Mouse (Mus musculus) layer of hippocampus, adult 2 months (tissue): ENCODE data around the gene Rif1. TPM values are rescaled to one million over a fixed set of nuclear protein-coding genes. Genes with fewer than 3 reads are reported as not detected.
"Not testable (repeated sequence)": the region's sequence is repeated elsewhere in the genome, so short reads cannot be mapped to it uniquely, and the experiment has no call there.

Source experiments
- DNase-seq, 2 experiments: peaks; one replicate each; pipeline ENCODE4 v3.0.0; 2022; ENCODE audit warnings: low spot score in 2 of 2
- H3K27ac ChIP-seq: fragments of 200-600 bp; 2 replicates; pipeline ENCODE4 v1.8.1; 2022
- H3K4me3 ChIP-seq: fragments of 200-600 bp; 2 replicates; pipeline ENCODE4 v1.8.1; 2022; ENCODE audit warnings: mild to moderate bottlenecking
- CTCF ChIP-seq: fragments of 200-600 bp; conservative IDR thresholded peaks from 2 replicates; pipeline ENCODE4 v1.8.1; 2022; ENCODE audit warnings: antibody characterized with exemption, mild to moderate bottlenecking, moderate library complexity
- total RNA-seq, 2 experiments: library from RNA; stranded (reverse); gene quantifications; 2 replicates each; pipeline ENCODE4 v1.2.3; 2021

The Rif1 gene
- total RNA-seq, 2 experiments from 2014 or later = 21.8 to 24.5 TPM

DNA sequence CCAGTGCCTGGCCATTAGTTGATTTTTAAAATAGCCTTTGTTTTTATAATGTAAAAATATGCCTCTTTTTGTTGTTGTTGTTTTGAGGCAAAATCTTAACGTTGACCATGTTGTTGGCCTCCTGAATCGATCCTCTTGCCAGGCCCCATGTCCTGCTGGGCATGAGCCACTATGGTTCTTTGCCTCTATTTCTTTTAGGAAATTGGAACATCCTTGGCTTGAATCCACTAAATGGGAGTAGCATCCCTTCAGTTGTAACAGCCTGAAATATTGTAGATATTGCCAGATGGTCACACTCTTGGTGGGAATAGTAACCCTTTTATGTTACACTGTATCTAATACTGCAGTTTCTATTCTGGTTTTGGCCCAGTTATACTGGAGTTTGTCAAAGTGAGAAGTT is 11.9 kb downstream of the Rif1 start:
- no peak for TF ChIP-seq CTCF
- DNase-seq = no peak
- Histone ChIP-seq H3K4me3 (no peak overlapping the region), H3K27ac (no peak overlapping the region)

DNA sequence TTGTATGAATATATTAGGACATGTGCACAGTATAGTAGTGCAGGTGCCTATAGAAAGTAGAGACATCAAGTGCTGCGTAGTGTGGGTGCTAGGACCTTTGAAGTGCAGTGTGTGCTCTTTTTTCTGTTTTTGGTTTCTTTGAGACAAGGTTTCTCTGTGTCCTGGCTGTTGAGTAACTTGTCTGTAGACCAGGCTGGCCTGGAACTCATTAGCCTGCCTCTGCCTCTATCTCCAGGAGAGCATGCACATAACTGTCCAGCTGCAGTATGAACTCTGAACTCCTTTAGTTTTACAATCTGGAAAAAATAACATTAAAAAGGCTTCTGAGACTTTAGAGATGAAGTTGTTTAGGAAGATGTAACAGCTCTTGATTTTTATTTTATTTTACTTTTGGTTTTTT is 41.5 kb downstream of the Rif1 start:
- no peak for DNase-seq
- H3K4me3 ChIP-seq = no peak overlapping the region
- no peak overlapping the region for H3K27ac ChIP-seq
- TF ChIP-seq CTCF = no peak

DNA sequence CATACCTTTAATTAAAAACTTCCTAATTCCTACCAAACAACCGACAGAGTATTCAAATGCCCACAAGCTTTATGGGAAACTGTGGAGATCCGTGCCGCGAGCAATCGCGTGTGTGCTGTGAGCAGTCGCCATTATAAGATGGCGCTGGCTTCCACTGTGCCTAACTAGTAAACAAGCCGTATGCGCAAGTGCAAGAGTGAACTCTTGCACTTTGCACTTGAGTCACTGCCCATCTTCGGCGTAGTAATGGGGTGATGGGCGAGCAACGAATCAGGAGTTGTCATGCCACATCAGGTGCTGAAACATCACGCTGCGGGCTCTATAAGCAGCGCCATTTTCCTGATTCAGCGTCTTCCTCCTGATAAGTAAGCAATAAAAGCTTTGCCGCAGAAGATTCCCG is 58.7 kb downstream of the Rif1 start:
- not testable (repeated sequence) for H3K27ac ChIP-seq, DNase-seq, H3K4me3 ChIP-seq

DNA sequence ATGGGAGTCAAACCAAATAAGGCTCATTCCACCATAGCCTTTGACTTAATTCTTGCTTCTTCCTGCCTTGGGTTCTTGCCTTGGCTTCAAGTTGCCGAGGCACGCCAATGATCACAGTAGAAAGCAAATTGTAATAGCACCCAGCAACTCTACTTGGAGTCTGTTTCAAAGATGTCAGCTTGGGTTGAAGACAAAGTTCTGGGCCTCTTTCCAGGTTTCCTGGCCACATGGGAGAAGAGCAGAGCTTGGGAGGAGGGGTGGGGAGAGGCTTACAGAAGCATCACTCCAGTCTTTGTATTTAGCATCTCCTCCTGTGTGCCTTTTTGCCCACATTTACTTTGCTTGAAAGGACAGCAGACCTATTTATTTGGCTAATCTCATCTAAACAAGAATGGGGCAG is 60.7 kb downstream of the Rif1 start:
- DNase-seq = no peak
- no peak overlapping the region for H3K27ac ChIP-seq
- no peak overlapping the region for H3K4me3 ChIP-seq
- no peak for TF ChIP-seq CTCF

DNA sequence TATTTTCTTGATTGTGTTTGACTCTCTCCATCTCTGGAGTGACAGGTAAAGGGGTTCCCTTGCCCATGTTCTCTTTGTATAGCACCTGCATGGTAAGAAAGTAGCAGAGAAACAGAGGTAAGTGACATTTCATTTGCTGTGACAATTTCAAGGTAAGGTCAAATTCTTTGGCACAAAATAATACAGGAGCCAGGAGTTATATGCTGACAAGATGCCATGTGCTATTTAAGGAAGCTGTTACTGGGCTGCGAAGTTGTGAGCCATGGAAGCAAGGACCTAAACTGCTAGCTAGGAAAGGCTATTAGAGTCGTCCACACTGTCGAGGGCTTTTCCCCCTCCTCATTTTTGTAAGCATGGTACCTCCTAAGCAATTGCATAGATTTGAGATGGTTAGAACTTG is 80.4 kb downstream of the Rif1 start:
- no peak overlapping the region for H3K27ac ChIP-seq
- H3K4me3 ChIP-seq = no peak overlapping the region
- DNase-seq = no peak
- no peak for TF ChIP-seq CTCF

DNA sequence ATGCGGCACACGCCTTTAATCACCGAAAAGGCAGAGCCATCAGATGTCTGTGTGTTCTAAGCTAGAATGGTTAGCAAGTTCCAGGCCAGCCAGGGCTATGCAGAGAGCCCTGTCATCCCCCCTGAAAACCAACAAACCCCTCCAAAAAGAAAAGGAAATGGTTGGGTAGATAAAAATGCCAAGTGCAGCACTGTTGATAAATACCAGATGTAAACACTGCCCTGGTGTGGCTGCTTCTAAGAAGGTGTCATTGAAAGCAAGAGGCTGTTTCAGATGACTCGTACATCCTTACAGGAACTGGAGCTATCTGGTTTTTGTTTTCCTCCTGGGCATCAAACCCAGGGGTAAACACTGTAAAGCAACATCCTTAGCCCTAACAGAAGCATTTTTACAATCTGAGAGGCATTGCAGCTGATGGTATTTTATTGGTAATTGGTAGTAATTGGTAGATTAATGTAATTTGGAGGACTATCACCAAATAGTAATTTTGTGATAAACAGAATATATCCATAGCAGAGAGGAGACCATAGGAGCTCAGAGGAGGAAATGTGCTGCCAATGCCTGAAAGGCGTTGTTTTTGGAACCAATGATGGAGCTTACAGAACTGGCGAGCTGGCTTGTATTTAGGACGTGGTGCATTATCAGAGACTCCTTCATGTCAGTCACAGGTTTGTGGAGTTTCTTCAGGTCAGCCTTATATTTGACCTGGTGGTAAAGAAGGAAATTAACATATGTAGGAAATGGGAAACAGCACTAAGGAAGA is 96.8 kb downstream of the Rif1 start:
- no peak for TF ChIP-seq CTCF
- no peak for DNase-seq
- no peak overlapping the region for H3K27ac ChIP-seq
- no peak overlapping the region for H3K4me3 ChIP-seq

Other genes with a start within 250 kb of the Rif1 start
- 10 to 100 TPM; 17.0 to 17.9 TPM for gene Rbm43, start 137.7 kb upstream of the Rif1 start, total RNA-seq
- gene Nmi, start 99.3 kb upstream of the Rif1 start, total RNA-seq = 1 to 10 TPM; 2.7 to 3.8 TPM
- 1 to 10 TPM; 7.5 to 7.8 TPM for gene Tnfaip6, start 34.8 kb upstream of the Rif1 start, total RNA-seq